In the genomic region with DNA sequence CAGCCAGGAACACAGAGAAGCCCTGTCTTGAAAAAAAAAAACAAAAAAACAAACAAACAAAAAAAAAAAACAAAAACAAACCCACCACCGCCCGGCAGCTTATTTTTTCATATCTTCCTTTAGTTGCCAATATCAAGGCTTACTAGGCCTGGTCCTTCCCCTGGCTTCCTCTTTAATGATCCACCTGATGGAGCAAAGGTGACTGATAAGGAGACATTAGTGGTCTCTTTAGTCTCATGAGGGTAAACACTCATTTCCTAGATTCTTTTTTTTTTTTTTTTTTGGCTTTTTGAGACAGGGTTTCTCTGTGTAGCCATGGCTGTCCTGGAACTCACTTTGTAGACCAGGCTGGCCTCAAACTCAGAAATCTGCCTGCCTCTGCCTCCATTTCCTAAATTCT, we compare ENCODE assay signal across 9 mouse cellular contexts. TPM values are rescaled to one million over a fixed set of nuclear protein-coding genes. Genes with fewer than 3 reads are reported as not detected.
"Had no signal": no experiment of that assay in that cellular context is flagged by ENCODE, and none has a peak within 500 bp of the region (broad histone marks: within the 10 kb centered on the region; RNA-seq: fewer than 3 reads in every experiment).

No protein-coding gene starts in this region.

RNA-seq across cellular contexts. Expression of gene Csf3, which starts 36.2 kb away (rescaled TPM):
- total RNA-seq: neutrophil, adult 5-6 weeks had no signal
- polyA plus RNA-seq: neural tube, embryonic 13.5 days; neural tube, embryonic 14.5 days; neural tube, embryonic 15.5 days; small intestine, adult 2 months; stomach, embryonic 14.5 days; stomach, embryonic 15.5 days; stomach, embryonic 16.5 days; thymus, postnatal 0 days had no signal
